8 mouse cellular contexts compared by ENCODE assay signal in the genomic region with DNA sequence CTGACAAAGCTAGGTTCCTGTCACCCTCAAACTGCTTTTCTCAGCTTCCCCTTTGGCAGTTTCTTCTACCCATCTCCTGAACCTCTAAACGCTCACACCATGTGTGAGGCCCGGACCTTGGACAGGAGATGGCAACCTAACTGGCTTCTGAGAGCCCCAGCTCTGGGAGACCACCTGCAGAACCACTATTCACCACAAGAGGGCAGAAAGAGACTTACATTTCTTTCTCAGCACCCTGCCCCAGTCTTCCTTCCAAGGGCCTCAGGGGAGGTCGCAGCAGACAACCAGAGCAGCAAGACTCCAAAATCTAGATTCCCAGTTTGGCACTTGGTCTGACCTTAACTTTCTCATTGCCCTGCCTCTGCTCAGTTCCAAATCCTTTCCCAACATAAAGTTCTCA. TPM values are rescaled to one million over a fixed set of nuclear protein-coding genes. Genes with fewer than 3 reads are reported as not detected.
DNase-seq lines count a peak whose midpoint lies in the region; ATAC-seq and TF ChIP-seq lines count a peak whose summit lies in the region.
"Had no signal": no experiment of that assay in that cellular context is flagged by ENCODE, and none has a peak within 500 bp of the region (broad histone marks: within the 10 kb centered on the region; RNA-seq: fewer than 3 reads in every experiment).

No protein-coding gene starts in this region.

- intact Hi-C loops in heart, postnatal 36 days (cut with DNase I) = loop anchor here (2.0 to 5.0 kb wide), 2 partner anchors 53 to 108 kb away; no protein-coding TSS in a partner anchor

- no peak overlapping the region for H3K27ac ChIP-seq in bone marrow, adult 2 months (ENCODE audit: control insufficient read depth, insufficient read depth, low read depth, low read length, poor library complexity)
- H3K27ac ChIP-seq in embryonic facial prominence, embryonic 15.5 days (replicated peaks) = 0 out of 2 replicates have a peak overlapping the region, but pooled peaks have one; percentile 11

- no peak overlapping the region for H3K4me3 ChIP-seq in bone marrow, adult 2 months (replicated peaks; ENCODE audit: control insufficient read depth, low read depth, low read length)
- no peak overlapping the region for H3K4me3 ChIP-seq in embryonic facial prominence, embryonic 15.5 days (replicated peaks)
- H3K4me3 ChIP-seq: midbrain, embryonic 12.5 days had no signal

- peak; percentile 69 for DNase-seq in Muller cell, postnatal 12 days (ENCODE audit: inconsistent ontology term)
- peak; percentile 74 to 78 for DNase-seq in heart, postnatal 36 days
- DNase-seq in layer of hippocampus, adult 9-10 months (ENCODE audit: low spot score) = peak; percentile 62
- peak; percentile 79 for DNase-seq in lung, postnatal 25 days (ENCODE audit: low spot score)
- DNase-seq in skeletal muscle tissue, adult 2 months (ENCODE audit: low read depth, low spot score) = peak; percentile 72

- WGBS in bone marrow, adult 2 months = 3% methylated on average over 3 of the region's 3 CpGs
- 29% methylated on average over 3 of the region's 3 CpGs for WGBS in embryonic facial prominence, embryonic 15.5 days

- no peak for ATAC-seq in embryonic facial prominence, embryonic 15.5 days (ENCODE audit: insufficient number of reproducible peaks, low FRiP score, low TSS enrichment, low read depth)

- TF ChIP-seq CTCF in bone marrow, adult 2 months (IDR thresholded peaks at IDR 0.05; ENCODE audit: control insufficient read depth, insufficient read depth, low read length) = peak; percentile 71

- no peaks in the 10 kb centered on the region; the same call in 1 of the 2 replicates for H3K4me1 ChIP-seq in bone marrow, adult 2 months (ENCODE audit: control insufficient read depth, insufficient read depth, low read length)
- peaks cover 9% of the 10 kb centered on the region for H3K4me1 ChIP-seq in embryonic facial prominence, embryonic 15.5 days
- H3K4me1 ChIP-seq: midbrain, embryonic 12.5 days had no signal

- TF ChIP-seq POLR2A in bone marrow, adult 2 months (IDR thresholded peaks at IDR 0.05; ENCODE audit: borderline replicate concordance, control insufficient read depth, low read depth, low read length) = no peak

- no peaks in the 10 kb centered on the region for H3K27me3 ChIP-seq in embryonic facial prominence, embryonic 15.5 days
- H3K27me3 ChIP-seq: midbrain, embryonic 12.5 days had no signal

- no peak overlapping the region for H3K4me2 ChIP-seq in embryonic facial prominence, embryonic 15.5 days (replicated peaks)
- H3K4me2 ChIP-seq: midbrain, embryonic 12.5 days had no signal

- H3K36me3 ChIP-seq in embryonic facial prominence, embryonic 15.5 days = peaks cover 73% of the 10 kb centered on the region

- no peaks in the 10 kb centered on the region for H3K9me3 ChIP-seq in embryonic facial prominence, embryonic 15.5 days (replicated peaks)
- H3K9me3 ChIP-seq: midbrain, embryonic 12.5 days had no signal

- no peak overlapping the region for H3K9ac ChIP-seq in embryonic facial prominence, embryonic 15.5 days
- H3K9ac ChIP-seq: midbrain, embryonic 12.5 days had no signal

RNA-seq across cellular contexts. Expression of gene Nxph4, which starts 35.1 kb away (rescaled TPM):
- polyA plus RNA-seq in bone marrow, adult 2 months (2011; ENCODE audit: insufficient read depth, insufficient read length, low replicate concordance, missing spikeins) = not detected in 2 replicates
- 8.0 and 9.2 TPM in 2 replicates for polyA plus RNA-seq in embryonic facial prominence, embryonic 15.5 days (2015; fragmentation: Nextera tagmentation; extraction: Ambion mirVana)
- total RNA-seq in heart, postnatal 36 days (2021) = under 1 TPM; 0.28 to 0.41 TPM

RNA-seq across cellular contexts. Expression of gene Shmt2, which starts 47.2 kb away (rescaled TPM):
- 36.7 and 39.9 TPM in 2 replicates for polyA plus RNA-seq in bone marrow, adult 2 months (2011; ENCODE audit: insufficient read depth, insufficient read length, low replicate concordance, missing spikeins)
- polyA plus RNA-seq in embryonic facial prominence, embryonic 15.5 days (2015; fragmentation: Nextera tagmentation; extraction: Ambion mirVana) = 106 and 116 TPM in 2 replicates
- 10 to 100 TPM; 43.8 to 44.3 TPM for total RNA-seq in heart, postnatal 36 days (2021)

RNA-seq across cellular contexts. Expression of gene Lrp1, which starts 51.5 kb away (rescaled TPM):
- 23.5 and 48.3 TPM in 2 replicates for polyA plus RNA-seq in bone marrow, adult 2 months (2011; ENCODE audit: insufficient read depth, insufficient read length, low replicate concordance, missing spikeins)
- polyA plus RNA-seq in embryonic facial prominence, embryonic 15.5 days (2015; fragmentation: Nextera tagmentation; extraction: Ambion mirVana) = 161 and 163 TPM in 2 replicates
- total RNA-seq in heart, postnatal 36 days (2021) = 10 to 100 TPM; 73.4 to 88.6 TPM

RNA-seq across cellular contexts. Expression of gene Ndufa4l2, which starts 54.7 kb away (rescaled TPM):
- polyA plus RNA-seq in bone marrow, adult 2 months (2011; ENCODE audit: insufficient read depth, insufficient read length, low replicate concordance, missing spikeins) = not detected in 2 replicates
- polyA plus RNA-seq in embryonic facial prominence, embryonic 15.5 days (2015; fragmentation: Nextera tagmentation; extraction: Ambion mirVana) = 272 and 311 TPM in 2 replicates
- 10 to 100 TPM; 26.0 to 27.6 TPM for total RNA-seq in heart, postnatal 36 days (2021)
